Mouse (Mus musculus) testis, adult 2 months (tissue): ENCODE measurements around the gene Rnf43.

Experiments
- CTCF ChIP-seq: fragments of 200-500 bp; IDR thresholded peaks from 2 replicates; pipeline ENCODE4 v1.5.1; 2012; ENCODE audit warnings: low read depth, mild to moderate bottlenecking, inconsistent platforms, low read length, moderate library complexity; ENCODE audit not compliant: control insufficient read depth, insufficient read depth, insufficient replicate concordance
- POLR2A ChIP-seq: fragments of 200-500 bp; IDR thresholded peaks from 2 replicates; pipeline ENCODE4 v1.6.1; 2012; ENCODE audit warnings: low read depth, mild to moderate bottlenecking, inconsistent platforms, low read length, moderate library complexity; ENCODE audit not compliant: control insufficient read depth

- TF ChIP-seq CTCF (no peak), POLR2A (no peak)
Measured at GRCm38 (mm10) chr11:87719526-87719925, 57.0 kb downstream of the Rnf43 start.
